ENCODE assay signal across 8 mouse cellular contexts in the genomic region with DNA sequence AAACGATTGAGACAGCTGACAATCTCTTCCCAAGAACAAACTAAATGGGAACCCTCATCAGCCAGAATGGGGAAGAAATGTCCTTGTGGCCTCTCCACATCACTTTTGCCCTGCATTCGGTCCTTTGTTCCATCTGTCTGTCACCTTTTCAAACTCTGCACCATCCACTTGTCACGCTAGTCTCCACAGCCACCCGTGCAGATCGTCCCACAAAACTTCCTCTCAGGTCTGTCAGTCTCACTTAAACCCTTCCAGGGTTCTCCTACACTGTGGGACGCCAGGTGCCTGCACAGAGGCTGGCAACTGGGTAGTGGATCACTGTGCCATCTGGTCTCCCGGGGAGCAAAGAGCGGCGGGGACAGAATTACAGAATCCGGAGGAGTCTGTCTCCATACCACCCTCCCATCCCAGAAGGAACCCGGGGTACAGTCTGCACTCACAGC. TPM values are rescaled to one million over a fixed set of nuclear protein-coding genes. Genes with fewer than 3 reads are reported as not detected.
DNase-seq lines count a peak whose midpoint lies in the region; ATAC-seq and TF ChIP-seq lines count a peak whose summit lies in the region.

No protein-coding gene starts in this region.

- H3K36me3 ChIP-seq in C2C12 (ENCODE audit: control insufficient read depth, insufficient read depth), result peaks cover 5% of the 10 kb centered on the region
- H3K36me3 ChIP-seq in forebrain, embryonic 11.5 days (ENCODE audit: control insufficient read depth, insufficient read depth, low read length), result no peaks in the 10 kb centered on the region
- H3K36me3 ChIP-seq in liver, embryonic 14.5 days (replicated peaks; ENCODE audit: control insufficient read depth, insufficient read depth, low read depth), result no peaks in the 10 kb centered on the region

- peak overlapping the region; percentile 25 for H3K9ac ChIP-seq in forebrain, embryonic 11.5 days (ENCODE audit: low read length)
- H3K9ac ChIP-seq in liver, embryonic 14.5 days (replicated peaks), result peak overlapping the region; percentile 62

- WGBS in forebrain, embryonic 11.5 days, result 3% methylated on average over 11 of the region's 11 CpGs
- WGBS in liver, embryonic 14.5 days (ENCODE audit: insufficient replicate concordance), result 4% methylated on average over 11 of the region's 11 CpGs

- peaks cover 10% of the 10 kb centered on the region for H3K79me2 ChIP-seq in C2C12 (ENCODE audit: control insufficient read depth, insufficient read depth)

- no peak for TF ChIP-seq EP300 in liver, embryonic 14.5 days (IDR thresholded peaks at IDR 0.05; ENCODE audit: low read depth)

- H3K4me1 ChIP-seq in forebrain, embryonic 11.5 days (replicated peaks; ENCODE audit: control insufficient read depth, insufficient read depth, low read length), result no peaks in the 10 kb centered on the region
- H3K4me1 ChIP-seq in liver, embryonic 14.5 days (replicated peaks; ENCODE audit: control insufficient read depth in 2 of 2, insufficient read depth in 2 of 2, low read length in 1 of 2), result peaks cover 7 to 10% of the 10 kb centered on the region in 2 experiments

- H3K27me3 ChIP-seq in C2C12 (ENCODE audit: control insufficient read depth, insufficient read depth, insufficient read length), result no peaks in the 10 kb centered on the region
- H3K27me3 ChIP-seq in forebrain, embryonic 11.5 days (ENCODE audit: control insufficient read depth, insufficient read depth, low read length), result no peaks in the 10 kb centered on the region
- no peaks in the 10 kb centered on the region; the same call in 1 of the 2 replicates for H3K27me3 ChIP-seq in liver, embryonic 14.5 days (ENCODE audit: control insufficient read depth, insufficient read depth, low read length)

- peak; percentile 5 for DNase-seq in embryo, embryonic 10.5 days (ENCODE audit: low spot score)
- no peak for DNase-seq in embryo, embryonic 9.5 days (ENCODE audit: extremely low spot score)
- no peak for DNase-seq in forebrain, embryonic 11.5 days (ENCODE audit: low spot score)
- DNase-seq in liver, embryonic 14.5 days (ENCODE audit: low read depth in 3 of 3, low spot score in 3 of 3), result no peak
- DNase-seq in ovary, adult 18-20 months (ENCODE audit: low spot score), result no peak
- no peak for DNase-seq in left cerebral cortex, adult 8-10 months (ENCODE audit: low spot score in 2 of 2)
- DNase-seq in adrenal gland, postnatal 14 days, result no peak

- H3K4me3 ChIP-seq in C2C12 (ENCODE audit: insufficient read depth, poor library complexity, severe bottlenecking), result peak overlapping the region; percentile 59
- H3K4me3 ChIP-seq in forebrain, embryonic 11.5 days (ENCODE audit: low read depth, low read length), result peak overlapping the region; percentile 81
- peak overlapping the region; percentile 69 to 76 for H3K4me3 ChIP-seq in liver, embryonic 14.5 days (ENCODE audit: insufficient read depth in 1 of 2, low read depth in 2 of 2, low read length in 2 of 2)

- TF ChIP-seq CTCF in C2C12 (IDR thresholded peaks at IDR 0.05; ENCODE audit: control insufficient read depth, insufficient read depth, insufficient read length), result no peak
- no peak for TF ChIP-seq CTCF in liver, embryonic 14.5 days (IDR thresholded peaks at IDR 0.05; ENCODE audit: low read depth)

- H3K79me3 ChIP-seq in C2C12 (ENCODE audit: low read depth), result no peaks in the 10 kb centered on the region

- peak overlapping the region; percentile 41 for H3ac ChIP-seq in C2C12 (ENCODE audit: control insufficient read depth, insufficient read length, low read depth)

- no peak; the same call in 1 of the 2 replicates for ATAC-seq in forebrain, embryonic 11.5 days (replicated peaks; ENCODE audit: low FRiP score)
- peak; percentile 63; the same call in 1 of the 2 replicates for ATAC-seq in liver, embryonic 14.5 days (ENCODE audit: insufficient read depth)

- H3K9me3 ChIP-seq in forebrain, embryonic 11.5 days (ENCODE audit: control insufficient read depth, low read length), result no peaks in the 10 kb centered on the region
- no peaks in the 10 kb centered on the region for H3K9me3 ChIP-seq in liver, embryonic 14.5 days (ENCODE audit: control insufficient read depth, low read length)

- no peak overlapping the region for H3K27ac ChIP-seq in forebrain, embryonic 11.5 days (ENCODE audit: low read depth, low read length)
- no peak overlapping the region for H3K27ac ChIP-seq in liver, embryonic 14.5 days

- peak overlapping the region; percentile 78 for H3K4me2 ChIP-seq in forebrain, embryonic 11.5 days (ENCODE audit: low read depth, low read length, severe bottlenecking)
- H3K4me2 ChIP-seq in liver, embryonic 14.5 days (ENCODE audit: low read depth), result peak overlapping the region; percentile 95

TF ChIP-seq in C2C12, 6 proteins besides CTCF, POLR2A, EP300 and RAD21:
- TF ChIP-seq FOSL1 (IDR thresholded peaks at IDR 0.05; ENCODE audit: insufficient read depth, low read length, poor library complexity, severe bottlenecking) (no peak), MYOG (IDR thresholded peaks at IDR 0.05; ENCODE audit: control insufficient read depth, extremely low read depth, insufficient read length) (no peak), CEBPB (IDR thresholded peaks at IDR 0.05; ENCODE audit: low read depth) (no peak), MYOD1 (IDR thresholded peaks at IDR 0.05; ENCODE audit: control insufficient read depth, insufficient read length, low read depth) (no peak), MAX (IDR thresholded peaks at IDR 0.05) (no peak)

RNA-seq across cellular contexts. Expression of a gene that starts 0.6 kb away (rescaled TPM):
- polyA plus RNA-seq in C2C12 (2012; fragmentation: generic; extraction: Trizol), result 3.4 TPM
- 68.0 and 72.7 TPM in 2 replicates for polyA plus RNA-seq in forebrain, embryonic 11.5 days (2014; fragmentation: Nextera tagmentation; extraction: Ambion mirVana)
- polyA plus RNA-seq in liver, embryonic 14.5 days (2012; rRNA removed), result 1.7 and 3.1 TPM in 2 replicates
- polyA plus RNA-seq in liver, embryonic 14.5 days (2014; fragmentation: Nextera tagmentation; extraction: Ambion mirVana), result 6.8 and 8.7 TPM in 2 replicates
- 10 to 100 TPM; 48.5 to 55.7 (median 52.4) TPM for total RNA-seq in left cerebral cortex, adult 8-10 months (2022)
- total RNA-seq in adrenal gland, postnatal 14 days (2021), result 15.3 and 17.5 TPM in 2 replicates

RNA-seq across cellular contexts. Expression of a gene that starts 42.9 kb away (rescaled TPM):
- polyA plus RNA-seq in C2C12 (2012; fragmentation: generic; extraction: Trizol), result not detected
- 1.8 and 2.7 TPM in 2 replicates for polyA plus RNA-seq in forebrain, embryonic 11.5 days (2014; fragmentation: Nextera tagmentation; extraction: Ambion mirVana)
- 1.5 and 3.2 TPM in 2 replicates for polyA plus RNA-seq in liver, embryonic 14.5 days (2012; rRNA removed)
- 0.32 and 2.8 TPM in 2 replicates for polyA plus RNA-seq in liver, embryonic 14.5 days (2014; fragmentation: Nextera tagmentation; extraction: Ambion mirVana)
- 10 to 100 TPM; 28.4 to 42.2 (median 32.1) TPM for total RNA-seq in left cerebral cortex, adult 8-10 months (2022)
- 2.6 and 5.3 TPM in 2 replicates for total RNA-seq in adrenal gland, postnatal 14 days (2021)

RNA-seq across cellular contexts. Expression of a gene that starts 47.2 kb away (rescaled TPM):
- 0.67 TPM for polyA plus RNA-seq in C2C12 (2012; fragmentation: generic; extraction: Trizol)
- 0.99 and 1.4 TPM in 2 replicates for polyA plus RNA-seq in forebrain, embryonic 11.5 days (2014; fragmentation: Nextera tagmentation; extraction: Ambion mirVana)
- 0.22 and 0.37 TPM in 2 replicates for polyA plus RNA-seq in liver, embryonic 14.5 days (2012; rRNA removed)
- 0.18 and 0.70 TPM in 2 replicates for polyA plus RNA-seq in liver, embryonic 14.5 days (2014; fragmentation: Nextera tagmentation; extraction: Ambion mirVana)
- total RNA-seq in left cerebral cortex, adult 8-10 months (2022), result 1 to 10 TPM in 2 of 4 experiments, under 1 TPM in 2; 0.70 to 1.7 (median 1.2) TPM
- total RNA-seq in adrenal gland, postnatal 14 days (2021), result 2.1 and 2.4 TPM in 2 replicates

RNA-seq across cellular contexts. Expression of a gene that starts 47.3 kb away (rescaled TPM):
- polyA plus RNA-seq in C2C12 (2012; fragmentation: generic; extraction: Trizol), result 9.4 TPM
- 74.2 and 78.2 TPM in 2 replicates for polyA plus RNA-seq in forebrain, embryonic 11.5 days (2014; fragmentation: Nextera tagmentation; extraction: Ambion mirVana)
- polyA plus RNA-seq in liver, embryonic 14.5 days (2012; rRNA removed), result 9.0 and 13.3 TPM in 2 replicates
- 22.0 and 26.4 TPM in 2 replicates for polyA plus RNA-seq in liver, embryonic 14.5 days (2014; fragmentation: Nextera tagmentation; extraction: Ambion mirVana)
- total RNA-seq in left cerebral cortex, adult 8-10 months (2022), result 10 to 100 TPM; 69.1 to 87.5 (median 73.6) TPM
- 59.7 and 63.3 TPM in 2 replicates for total RNA-seq in adrenal gland, postnatal 14 days (2021)
